In the genomic region with DNA sequence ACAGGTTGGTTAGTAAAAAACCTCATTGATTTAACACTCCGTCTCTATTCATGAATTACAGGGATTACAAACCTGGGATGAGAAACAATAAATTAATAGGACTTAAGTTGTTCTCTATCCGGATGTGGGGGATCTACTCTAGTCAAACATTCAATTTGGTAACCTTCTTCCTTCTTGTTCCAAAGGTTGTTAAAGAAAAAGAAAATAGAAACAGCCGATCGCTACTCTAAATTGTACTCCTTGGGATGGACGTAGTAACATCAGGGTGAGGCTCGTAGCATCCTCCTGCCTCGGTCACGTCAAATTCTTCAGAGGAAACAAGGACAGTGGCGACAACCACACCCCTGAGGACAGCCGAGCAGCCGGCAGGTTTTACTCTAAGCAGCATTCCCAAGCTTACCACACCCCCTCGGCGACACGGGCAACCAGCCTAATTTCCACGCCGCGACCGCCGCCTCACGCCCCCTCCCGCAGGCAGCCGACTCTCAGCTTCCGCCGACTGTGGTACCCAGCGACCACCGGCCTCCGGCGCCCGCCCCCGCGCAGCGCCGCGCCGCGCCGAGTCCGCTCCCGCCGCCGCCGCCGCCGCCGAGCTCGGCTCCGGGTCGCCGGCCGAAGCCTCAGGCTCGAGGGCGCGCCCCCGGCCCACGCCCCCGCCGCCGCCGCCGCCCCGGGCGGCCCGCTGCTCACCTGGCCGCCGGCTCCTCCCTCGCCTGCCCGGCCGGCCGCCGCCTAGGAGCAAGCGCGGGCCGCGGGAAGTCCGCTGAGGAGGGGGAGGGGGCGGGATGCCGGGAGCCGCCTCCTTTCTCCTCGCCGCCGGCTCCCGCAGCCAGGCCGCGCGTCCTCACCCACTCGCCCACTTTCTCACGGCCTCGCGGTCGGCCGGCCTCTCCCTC, we compare ENCODE assay signal across 9 mouse cellular contexts. TPM values are rescaled to one million over a fixed set of nuclear protein-coding genes. Genes with fewer than 3 reads are reported as not detected.
A peak's percentile ranks its signal among the peaks of the same experiment; 100 is the strongest.
DNase-seq lines count a peak whose midpoint lies in the region; ATAC-seq and TF ChIP-seq lines count a peak whose summit lies in the region.
"Had no signal": no experiment of that assay in that cellular context is flagged by ENCODE, and none has a peak within 500 bp of the region (broad histone marks: within the 10 kb centered on the region; RNA-seq: fewer than 3 reads in every experiment).

No protein-coding gene starts in this region.

- 0 out of 2 replicates have a peak, but pooled peaks cover 3% of the 10 kb centered on the region for H3K4me1 ChIP-seq in kidney, embryonic 16.5 days (ENCODE audit: insufficient read depth, low read length)
- H3K4me1 ChIP-seq in embryonic facial prominence, embryonic 15.5 days = 0 out of 2 replicates have a peak, but pooled peaks cover 4% of the 10 kb centered on the region
- peaks cover 17% of the 10 kb centered on the region for H3K4me1 ChIP-seq in midbrain, embryonic 10.5 days
- H3K4me1 ChIP-seq in testis, adult 2 months (ENCODE audit: control insufficient read depth, insufficient read depth, low read length) = no peaks in the 10 kb centered on the region; the same call in 1 of the 2 replicates

- ATAC-seq in kidney, embryonic 16.5 days (ENCODE audit: low FRiP score, low TSS enrichment) = peak; percentile 84
- peak; percentile 55 for ATAC-seq in embryonic facial prominence, embryonic 15.5 days (ENCODE audit: insufficient number of reproducible peaks, low FRiP score, low TSS enrichment, low read depth)

- H3K4me3 ChIP-seq in kidney, embryonic 16.5 days (ENCODE audit: low read length) = peak overlapping the region; percentile 74
- peak overlapping the region; percentile 71 for H3K4me3 ChIP-seq in embryonic facial prominence, embryonic 15.5 days (replicated peaks)
- peak overlapping the region; percentile 74 for H3K4me3 ChIP-seq in midbrain, embryonic 10.5 days
- peak overlapping the region; percentile 98 for H3K4me3 ChIP-seq in testis, adult 2 months (ENCODE audit: control insufficient read depth, low read depth, low read length)

- no peaks in the 10 kb centered on the region for H3K9me3 ChIP-seq in kidney, embryonic 16.5 days (ENCODE audit: low read length)
- H3K9me3 ChIP-seq in embryonic facial prominence, embryonic 15.5 days (replicated peaks) = no peaks in the 10 kb centered on the region
- H3K9me3 ChIP-seq in midbrain, embryonic 10.5 days (replicated peaks) = no peaks in the 10 kb centered on the region

- H3K27me3 ChIP-seq in kidney, embryonic 16.5 days (ENCODE audit: insufficient read depth, low read length) = peaks cover 5% of the 10 kb centered on the region; the same call in 1 of the 2 replicates
- H3K27me3 ChIP-seq in embryonic facial prominence, embryonic 15.5 days = no peaks in the 10 kb centered on the region
- H3K27me3 ChIP-seq in midbrain, embryonic 10.5 days (ENCODE audit: low read depth, poor library complexity, severe bottlenecking) = peaks cover 18% of the 10 kb centered on the region
- no peaks in the 10 kb centered on the region for H3K27me3 ChIP-seq in testis, adult 2 months (ENCODE audit: control insufficient read depth, insufficient read depth, low read length)

- no peak for DNase-seq in kidney, adult 11 months
- DNase-seq in adrenal gland, postnatal 25 days = peak; percentile 16
- DNase-seq in kidney, postnatal 10 days = peak; percentile 45
- DNase-seq in midbrain, embryonic 10.5 days (ENCODE audit: low spot score) = peak; percentile 58
- no peak for DNase-seq in urinary bladder, adult 18-20 months (ENCODE audit: low spot score in 2 of 2)

- peak overlapping the region; percentile 79 for H3K9ac ChIP-seq in kidney, embryonic 16.5 days (replicated peaks; ENCODE audit: low read length)
- peak overlapping the region; percentile 47 for H3K9ac ChIP-seq in embryonic facial prominence, embryonic 15.5 days

- no peak; the same call in 1 of the 2 replicates for TF ChIP-seq POLR2A in testis, adult 2 months (IDR thresholded peaks at IDR 0.05; ENCODE audit: control insufficient read depth, low read depth, low read length)

- no peak for TF ChIP-seq CTCF in testis, adult 2 months (IDR thresholded peaks at IDR 0.05; ENCODE audit: control insufficient read depth, insufficient read depth, insufficient replicate concordance, low read depth, low read length)

- peak overlapping the region; percentile 85 for H3K4me2 ChIP-seq in kidney, embryonic 16.5 days (replicated peaks; ENCODE audit: low read depth, low read length)
- H3K4me2 ChIP-seq in embryonic facial prominence, embryonic 15.5 days (replicated peaks) = peak overlapping the region; percentile 85

- H3K36me3 ChIP-seq in kidney, embryonic 16.5 days (ENCODE audit: insufficient read depth, low read length) = no peaks in the 10 kb centered on the region
- H3K36me3 ChIP-seq in embryonic facial prominence, embryonic 15.5 days = no peaks in the 10 kb centered on the region
- H3K36me3 ChIP-seq in midbrain, embryonic 10.5 days = no peaks in the 10 kb centered on the region
- H3K36me3 ChIP-seq in testis, adult 2 months (ENCODE audit: control insufficient read depth, insufficient read depth, low read length) = no peaks in the 10 kb centered on the region; the same call in none of the 2 replicates

- H3K27ac ChIP-seq in kidney, embryonic 16.5 days (ENCODE audit: low read length) = peak overlapping the region; percentile 50; the same call in 1 of the 2 replicates
- no peak overlapping the region; the same call in 1 of the 2 replicates for H3K27ac ChIP-seq in embryonic facial prominence, embryonic 15.5 days (replicated peaks)
- H3K27ac ChIP-seq in midbrain, embryonic 10.5 days (replicated peaks) = peak overlapping the region; percentile 96
- peak overlapping the region; percentile 86 for H3K27ac ChIP-seq in testis, adult 2 months (ENCODE audit: control insufficient read depth, insufficient read depth, low read depth, low read length)

- 2% methylated on average over 54 of the region's 91 CpGs for WGBS in kidney, embryonic 16.5 days
- WGBS in embryonic facial prominence, embryonic 15.5 days = 2% methylated on average over 66 of the region's 91 CpGs
- WGBS in midbrain, embryonic 10.5 days = 10% methylated on average over 87 of the region's 91 CpGs

RNA-seq across cellular contexts. Expression of gene Rimklb, which starts 12.9 kb away (rescaled TPM):
- polyA plus RNA-seq in kidney, embryonic 16.5 days (2015; fragmentation: Nextera tagmentation; extraction: Ambion mirVana) = 13.8 and 14.8 TPM in 2 replicates
- 0.52 TPM in 1 of 2 replicates, not detected in the other for total RNA-seq in adrenal gland, postnatal 25 days (2021)
- polyA plus RNA-seq in embryonic facial prominence, embryonic 15.5 days (2015; fragmentation: Nextera tagmentation; extraction: Ambion mirVana) = 6.5 and 11.3 TPM in 2 replicates
- polyA plus RNA-seq in midbrain, embryonic 10.5 days (2016; fragmentation: Nextera tagmentation; extraction: Ambion mirVana) = 39.1 and 54.1 TPM in 2 replicates
- polyA plus RNA-seq in testis, adult 2 months (2012; rRNA removed) = 97.7 and 114 TPM in 2 replicates

RNA-seq across cellular contexts. Expression of gene Mfap5, which starts 20.0 kb away (rescaled TPM):
- polyA plus RNA-seq in kidney, embryonic 16.5 days (2015; fragmentation: Nextera tagmentation; extraction: Ambion mirVana) = 26.5 and 28.0 TPM in 2 replicates
- 7.5 and 8.6 TPM in 2 replicates for total RNA-seq in adrenal gland, postnatal 25 days (2021)
- 25.7 and 28.4 TPM in 2 replicates for polyA plus RNA-seq in embryonic facial prominence, embryonic 15.5 days (2015; fragmentation: Nextera tagmentation; extraction: Ambion mirVana)
- 0.72 and 0.99 TPM in 2 replicates for polyA plus RNA-seq in midbrain, embryonic 10.5 days (2016; fragmentation: Nextera tagmentation; extraction: Ambion mirVana)
- polyA plus RNA-seq in testis, adult 2 months (2012; rRNA removed) = 6.5 and 13.1 TPM in 2 replicates
- total RNA-seq: neutrophil, adult 5-6 weeks had no signal

Comparison
In these comparisons a context has a peak if more than half of its experiments do, and no peak if none do; other contexts are left out.
1. DNase-seq: peak in adrenal gland, postnatal 25 days (single experiment), kidney, postnatal 10 days (single experiment) and midbrain, embryonic 10.5 days (single experiment); none in kidney, adult 11 months (single experiment) and urinary bladder, adult 18-20 months (0 of 2).
2. Peak in every context shown above with its lines, with median percentiles within 50 percentile points of each other: H3K4me3 ChIP-seq.